Mouse (Mus musculus) liver, postnatal 0 days (tissue): ENCODE measurements at regions not wholly inside any gene's neighbourhood (a gene's known extent, or its start where the extent isn't known, plus 50 kb on each side); places are given as distances from the start of the nearest gene placed in this dataset.

Experiments
- ATAC-seq: fragments of 200-750 bp; cut with Nextera tagmentation; 2 replicates; pipeline ENCODE4 v1.8.0; 2017; ENCODE audit warnings: mild to moderate bottlenecking, moderate library complexity
- DNase-seq: peaks from one replicate; pipeline ENCODE4 v3.0.0-alpha.2; 2016
- H3K27ac ChIP-seq: fragments of 300-500 bp; sonication (generic); 2 replicates; pipeline ENCODE4 v1.5.1; 2014; ENCODE audit warnings: antibody characterized with exemption, moderate library complexity, mild to moderate bottlenecking, low read depth
- H3K27me3 ChIP-seq: fragments of 300-500 bp; sonication (generic); 2 replicates; pipeline ENCODE4 v1.6.1; 2014; ENCODE audit warnings: low read length, control low read depth, mixed read lengths; ENCODE audit not compliant: insufficient read depth
- H3K36me3 ChIP-seq: fragments of 300-500 bp; sonication (generic); replicated peaks from 2 replicates; pipeline ENCODE4 v1.6.1; 2014; ENCODE audit warnings: mild to moderate bottlenecking, control low read depth, low read length, moderate library complexity, mixed read lengths; ENCODE audit not compliant: insufficient read depth
- H3K4me1 ChIP-seq: fragments of 300-500 bp; sonication (generic); 2 replicates; pipeline ENCODE4 v1.6.1; 2014; ENCODE audit warnings: antibody characterized with exemption, mild to moderate bottlenecking, control low read depth; ENCODE audit not compliant: insufficient read depth
- H3K4me2 ChIP-seq: fragments of 300-500 bp; sonication (generic); 2 replicates; pipeline ENCODE4 v1.6.1; 2014; ENCODE audit warnings: low read depth, mild to moderate bottlenecking, low read length, moderate library complexity, mixed read lengths
- H3K4me3 ChIP-seq: fragments of 300-500 bp; sonication (generic); 2 replicates; pipeline ENCODE4 v1.5.1; 2014; ENCODE audit warnings: low read depth, low read length
- H3K9ac ChIP-seq: fragments of 300-500 bp; sonication (generic); replicated peaks from 2 replicates; pipeline ENCODE4 v1.6.1; 2014; ENCODE audit warnings: mild to moderate bottlenecking, moderate library complexity
- H3K9me3 ChIP-seq: fragments of 300-500 bp; sonication (generic); 2 replicates; pipeline ENCODE4 v1.6.1; 2016; ENCODE audit warnings: mild to moderate bottlenecking, control low read depth, low read length, mixed read lengths
- CTCF ChIP-seq: sonication (generic); IDR thresholded peaks from 2 replicates; pipeline ENCODE4 v1.5.1; 2016; ENCODE audit warnings: antibody characterized with exemption, low read depth
- EP300 ChIP-seq: IDR thresholded peaks from 2 replicates; pipeline ENCODE4 v1.6.1; 2016; ENCODE audit warnings: antibody characterized with exemption, low read depth, mild to moderate bottlenecking
- WGBS: fragments of 180-500 bp; shearing (Covaris S2); extraction: QIAGEN DNeasy Blood & Tissue Kit; methylation state at CpG from one replicate; pipeline ENCODE4 v1.1.7; 2014; ENCODE audit not compliant: insufficient replicate concordance; 5-methylcytosine and 5-hydroxymethylcytosine counted together

DNA sequence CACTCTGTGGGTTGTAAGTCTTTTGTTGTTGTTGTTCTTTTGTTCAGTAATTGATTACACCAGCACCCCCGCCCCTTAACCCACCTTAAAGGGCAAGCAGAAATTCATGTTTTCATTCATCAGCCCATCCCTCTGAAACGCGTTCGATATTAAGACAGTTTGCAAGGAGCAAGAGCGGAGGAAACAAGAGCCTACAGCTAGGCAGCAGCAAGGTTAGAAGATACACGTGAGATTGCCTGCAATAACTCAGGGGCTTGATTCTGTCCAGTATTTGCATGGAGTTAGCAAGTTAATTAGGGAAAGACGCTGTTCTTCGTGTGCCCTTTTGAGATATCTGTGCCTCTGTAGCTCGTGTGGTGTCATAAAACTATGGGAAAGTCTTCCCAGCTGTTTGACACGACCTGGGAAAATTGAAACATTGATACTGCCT lies 202.0 kb downstream of the Gm11146 start:
- peak overlapping the region; percentile 62 for H3K4me2 ChIP-seq
- no peak for ATAC-seq
- H3K27me3 ChIP-seq = no peaks in the 10 kb centered on the region
- no peaks in the 10 kb centered on the region for H3K9me3 ChIP-seq
- no peak for TF ChIP-seq CTCF
- no peak for TF ChIP-seq EP300
- H3K9ac ChIP-seq = 0 out of 2 replicates have a peak overlapping the region, but pooled peaks have one; percentile 11
- no peak overlapping the region for H3K27ac ChIP-seq
- H3K4me1 ChIP-seq = peaks cover 2% of the 10 kb centered on the region; the same call in 1 of the 2 replicates
- H3K4me3 ChIP-seq = peak overlapping the region; percentile 19; the same call in 1 of the 2 replicates
- DNase-seq = no peak
- 26% methylated on average over 10 of the region's 10 CpGs for WGBS
- H3K36me3 ChIP-seq = no peaks in the 10 kb centered on the region

DNA sequence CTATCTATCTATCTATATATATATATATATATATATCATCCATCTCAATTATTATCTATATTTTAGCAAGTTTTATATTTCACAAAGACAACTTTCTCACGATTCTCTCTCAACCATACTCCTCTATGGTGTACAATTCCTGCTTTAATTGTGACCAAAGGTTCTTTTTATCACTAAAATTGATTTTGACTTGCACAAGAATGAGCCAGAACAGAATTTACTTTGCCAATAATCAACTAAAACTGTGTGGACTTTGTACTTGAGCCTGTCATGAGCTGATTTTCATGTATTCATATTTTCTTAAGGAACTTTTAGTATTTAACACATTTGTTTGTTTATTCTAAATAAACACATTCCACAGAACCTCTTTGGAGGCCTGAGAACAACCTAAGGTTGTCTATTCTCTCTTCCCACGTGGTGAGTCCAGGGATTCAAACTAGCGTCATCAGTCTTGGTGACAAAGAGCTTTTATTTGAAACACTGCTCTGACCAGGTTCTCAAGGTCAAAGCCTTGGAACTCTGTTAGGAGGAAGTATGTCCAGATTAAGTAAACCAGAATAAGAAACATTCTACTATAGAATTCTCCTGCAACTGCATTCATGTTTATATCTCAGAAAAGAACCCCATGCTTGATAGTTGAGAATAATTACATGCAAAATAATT lies 207.7 kb downstream of the Gm11146 start:
- Histone ChIP-seq H3K36me3 (no peaks in the 10 kb centered on the region), H3K27ac (peak overlapping the region; percentile 40; the same call in 1 of the 2 replicates), H3K4me2 (no peak overlapping the region), H3K4me3 (no peak overlapping the region), H3K4me1 (no peaks in the 10 kb centered on the region), H3K27me3 (no peaks in the 10 kb centered on the region), H3K9me3 (no peaks in the 10 kb centered on the region), H3K9ac (no peak overlapping the region)
- TF ChIP-seq CTCF (no peak), EP300 (no peak)
- DNase-seq (no peak), ATAC-seq (peak; percentile 70)
- WGBS = 35% methylated on average over 3 of the region's 3 CpGs

GRCm38 (mm10) chr16:77393470-77393869 lies 208.4 kb downstream of the Gm11146 start:
- DNase-seq = no peak
- Histone ChIP-seq H3K27ac (no peak overlapping the region), H3K9me3 (no peaks in the 10 kb centered on the region), H3K9ac (no peak overlapping the region), H3K36me3 (no peaks in the 10 kb centered on the region), H3K27me3 (no peaks in the 10 kb centered on the region), H3K4me2 (no peak overlapping the region), H3K4me1 (no peaks in the 10 kb centered on the region), H3K4me3 (no peak overlapping the region)
- TF ChIP-seq CTCF (no peak), EP300 (no peak)
- no peak for ATAC-seq
- 36% methylated on average over 5 of the region's 5 CpGs for WGBS

- no peak overlapping the region for H3K4me2 ChIP-seq
- no peak overlapping the region for H3K4me3 ChIP-seq
- no peaks in the 10 kb centered on the region for H3K9me3 ChIP-seq
- DNase-seq = no peak
- TF ChIP-seq EP300 = peak; percentile 21; the same call in 1 of the 2 replicates
- TF ChIP-seq CTCF = no peak
- H3K27me3 ChIP-seq = no peaks in the 10 kb centered on the region
- WGBS = 44% methylated on average over 4 of the region's 4 CpGs
- ATAC-seq = peak; percentile 64
- H3K4me1 ChIP-seq = no peaks in the 10 kb centered on the region
- no peaks in the 10 kb centered on the region for H3K36me3 ChIP-seq
- H3K27ac ChIP-seq = peak overlapping the region; percentile 29; the same call in 1 of the 2 replicates
- H3K9ac ChIP-seq = no peak overlapping the region
Observed at GRCm38 (mm10) chr16:77392205-77392604, 209.7 kb downstream of the Gm11146 start.

DNA sequence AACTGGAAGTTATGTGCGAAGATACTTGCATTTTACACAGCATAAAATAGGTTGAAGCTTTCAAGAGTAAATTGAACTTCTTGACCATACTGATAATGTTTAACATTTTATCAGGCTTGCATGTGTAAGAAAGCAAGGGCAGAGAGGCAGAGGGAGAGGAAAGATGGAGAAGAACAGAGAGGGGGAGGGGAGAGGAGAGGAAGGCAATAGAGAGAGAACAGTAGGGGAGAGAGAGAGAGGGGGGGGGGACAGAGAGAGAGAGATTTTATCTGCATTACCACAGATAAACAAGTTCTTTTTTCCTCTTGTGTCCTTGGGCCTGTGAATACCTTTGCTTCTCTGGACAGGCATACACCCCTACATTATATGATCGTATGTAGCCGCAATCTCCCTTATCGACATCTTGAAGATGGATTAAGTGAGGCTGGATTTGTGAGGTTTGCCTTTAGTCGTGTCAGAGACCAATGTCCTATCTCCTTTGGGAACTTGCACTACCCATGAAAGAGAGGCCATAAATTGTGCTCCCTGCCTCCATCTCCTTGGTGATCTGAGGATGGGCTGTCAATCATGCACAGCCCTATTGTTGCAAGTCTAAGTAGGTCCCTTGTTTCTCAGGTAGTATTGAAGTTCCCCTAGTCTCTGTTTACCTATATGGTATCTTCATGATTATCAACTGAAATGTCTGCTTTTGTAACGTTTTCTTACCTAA lies 217.7 kb downstream of the Gm11146 start:
- no peak overlapping the region for H3K9ac ChIP-seq
- ATAC-seq = no peak
- H3K4me3 ChIP-seq = no peak overlapping the region
- no peak overlapping the region for H3K4me2 ChIP-seq
- 73% methylated on average over 6 of the region's 6 CpGs for WGBS
- no peak for DNase-seq
- no peaks in the 10 kb centered on the region for H3K9me3 ChIP-seq
- no peaks in the 10 kb centered on the region for H3K27me3 ChIP-seq
- no peaks in the 10 kb centered on the region for H3K36me3 ChIP-seq
- no peak for TF ChIP-seq EP300
- TF ChIP-seq CTCF = no peak
- no peak overlapping the region for H3K27ac ChIP-seq
- H3K4me1 ChIP-seq = no peaks in the 10 kb centered on the region

GRCm38 (mm10) chr16:77382790-77383189 lies 219.1 kb downstream of the Gm11146 start:
- Histone ChIP-seq H3K9me3 (no peaks in the 10 kb centered on the region), H3K36me3 (no peaks in the 10 kb centered on the region), H3K9ac (no peak overlapping the region), H3K4me1 (no peaks in the 10 kb centered on the region), H3K4me2 (no peak overlapping the region), H3K27me3 (no peaks in the 10 kb centered on the region), H3K27ac (no peak overlapping the region), H3K4me3 (no peak overlapping the region)
- ATAC-seq (no peak), DNase-seq (no peak)
- TF ChIP-seq CTCF (no peak), EP300 (no peak)
- 75% methylated on average over 2 of the region's 2 CpGs for WGBS
